Mouse (Mus musculus): Measurements from ENCODE around the gene Pigk.

DNA sequence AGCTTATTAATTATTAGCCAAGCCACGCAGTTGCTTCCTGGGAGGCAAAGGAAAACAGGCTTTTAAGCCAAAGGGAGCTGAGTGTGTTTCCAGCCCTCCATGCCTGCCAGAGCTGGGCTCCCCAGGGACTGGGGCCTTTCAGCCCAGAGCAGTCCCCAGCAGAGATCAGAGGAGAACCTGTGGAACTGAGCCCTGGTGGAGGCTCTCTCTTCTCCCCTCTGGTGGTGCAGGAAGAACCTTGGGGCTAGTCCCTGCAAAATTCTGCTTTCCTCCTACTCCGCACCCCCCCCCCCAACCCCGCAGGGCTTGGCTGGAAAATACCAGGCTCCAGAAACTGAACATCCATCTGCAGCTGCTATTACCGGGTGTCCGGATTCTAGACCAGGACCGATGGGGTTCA is 266.5 kb downstream of the Pigk start:
- TF ChIP-seq CTCF (conservative IDR thresholded peaks at IDR 0.05; ENCODE audit: low read length) (no peak), NANOG (IDR thresholded peaks at IDR 0.05; ENCODE audit: borderline replicate concordance, low read length) (no peak), POU5F1 (IDR thresholded peaks at IDR 0.05; ENCODE audit: borderline replicate concordance, low read length) (no peak)
